18 mouse cellular contexts compared by ENCODE assay signal in the genomic region with DNA sequence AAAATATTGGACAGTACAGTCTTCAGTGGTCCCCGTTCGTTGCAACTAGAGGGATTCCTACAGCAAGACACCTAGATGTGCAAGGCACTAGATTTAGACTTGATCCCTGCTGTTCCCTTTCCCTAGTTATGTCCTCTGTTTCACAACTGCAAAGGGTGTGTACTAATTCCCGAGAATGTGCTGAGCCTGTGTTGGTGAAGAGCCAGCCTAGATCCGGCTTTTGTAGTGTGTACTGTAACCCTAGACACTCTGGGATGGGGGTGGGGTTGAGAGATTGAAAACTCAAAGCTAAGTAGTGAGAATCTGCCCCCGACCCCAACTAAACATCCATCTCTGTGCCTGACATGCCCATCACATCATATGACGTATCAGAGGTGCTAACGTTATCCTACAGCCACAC. TPM values are rescaled to one million over a fixed set of nuclear protein-coding genes. Genes with fewer than 3 reads are reported as not detected.
A peak's percentile ranks its signal among the peaks of the same experiment; 100 is the strongest.
DNase-seq lines count a peak whose midpoint lies in the region; ATAC-seq and TF ChIP-seq lines count a peak whose summit lies in the region.
"Had no signal": no experiment of that assay in that cellular context is flagged by ENCODE, and none has a peak within 500 bp of the region (broad histone marks: within the 10 kb centered on the region; RNA-seq: fewer than 3 reads in every experiment).

No protein-coding gene starts in this region.

- H3K4me3 ChIP-seq in kidney, postnatal 0 days (replicated peaks; ENCODE audit: low read depth, low read length), result no peak overlapping the region
- H3K4me3 ChIP-seq in midbrain, embryonic 15.5 days, result no peak overlapping the region
- H3K4me3 ChIP-seq: embryonic facial prominence, embryonic 13.5 days; forebrain, embryonic 10.5 days; heart, adult 2 months; hindbrain, embryonic 13.5 days had no signal

- H3K27me3 ChIP-seq in kidney, postnatal 0 days (ENCODE audit: insufficient read depth, low read length), result no peaks in the 10 kb centered on the region
- no peaks in the 10 kb centered on the region for H3K27me3 ChIP-seq in midbrain, embryonic 15.5 days (replicated peaks)
- H3K27me3 ChIP-seq: embryonic facial prominence, embryonic 13.5 days; hindbrain, embryonic 13.5 days had no signal

- 53% methylated on average over 7 of the region's 7 CpGs for WGBS in kidney, postnatal 0 days
- WGBS in midbrain, embryonic 15.5 days, result 82% methylated on average over 7 of the region's 7 CpGs

- no peaks in the 10 kb centered on the region for H3K9me3 ChIP-seq in kidney, postnatal 0 days (replicated peaks; ENCODE audit: low read length)
- H3K9me3 ChIP-seq in midbrain, embryonic 15.5 days, result no peaks in the 10 kb centered on the region
- H3K9me3 ChIP-seq: embryonic facial prominence, embryonic 13.5 days; forebrain, embryonic 10.5 days had no signal

- TF ChIP-seq CTCF in kidney, postnatal 0 days (IDR thresholded peaks at IDR 0.05; ENCODE audit: low read depth), result no peak

- H3K9ac ChIP-seq in kidney, postnatal 0 days (ENCODE audit: low read depth, low read length), result no peak overlapping the region
- H3K9ac ChIP-seq in midbrain, embryonic 15.5 days, result no peak overlapping the region
- H3K9ac ChIP-seq: embryonic facial prominence, embryonic 13.5 days; hindbrain, embryonic 13.5 days had no signal

- H3K4me2 ChIP-seq in kidney, postnatal 0 days (ENCODE audit: low read length), result no peak overlapping the region
- no peak overlapping the region for H3K4me2 ChIP-seq in midbrain, embryonic 15.5 days
- H3K4me2 ChIP-seq: embryonic facial prominence, embryonic 13.5 days; hindbrain, embryonic 13.5 days; liver, embryonic 11.5 days had no signal

- no peaks in the 10 kb centered on the region for H3K4me1 ChIP-seq in kidney, postnatal 0 days (replicated peaks; ENCODE audit: insufficient read depth, low read length)
- no peaks in the 10 kb centered on the region for H3K4me1 ChIP-seq in midbrain, embryonic 15.5 days
- H3K4me1 ChIP-seq: forebrain, embryonic 10.5 days; hindbrain, embryonic 13.5 days had no signal

- no peak overlapping the region for H3K27ac ChIP-seq in kidney, postnatal 0 days
- no peak overlapping the region for H3K27ac ChIP-seq in midbrain, embryonic 15.5 days
- H3K27ac ChIP-seq: embryonic facial prominence, embryonic 13.5 days; forebrain, embryonic 10.5 days; heart, adult 2 months; hindbrain, embryonic 13.5 days had no signal

- no peaks in the 10 kb centered on the region for H3K36me3 ChIP-seq in kidney, postnatal 0 days (ENCODE audit: insufficient read depth, low read length)
- no peaks in the 10 kb centered on the region for H3K36me3 ChIP-seq in midbrain, embryonic 15.5 days (replicated peaks)
- H3K36me3 ChIP-seq: embryonic facial prominence, embryonic 13.5 days; forebrain, embryonic 10.5 days; hindbrain, embryonic 13.5 days had no signal

- DNase-seq in kidney, postnatal 0 days (ENCODE audit: low spot score), result no peak
- DNase-seq in kidney, adult 8-10 months, result no peak
- peak; percentile 59 for DNase-seq in 3T3-L1 (ENCODE audit: low read depth, low spot score)
- DNase-seq in NIH3T3 (ENCODE audit: low read depth), result peak; percentile 81
- peak; percentile 46 for DNase-seq in lung, postnatal 25 days (ENCODE audit: low spot score)
- no peak for DNase-seq in MN1 (ENCODE audit: low spot score)
- DNase-seq: cerebellum, adult 11-12 months; cerebellum, postnatal 36 days; heart, adult 2 months; kidney, adult 9 months; right cerebral cortex, postnatal 25 days had no signal

- 0 out of 2 replicates have a peak, but pooled peaks have one; percentile 46 for ATAC-seq in kidney, postnatal 0 days (replicated peaks; ENCODE audit: low FRiP score, low read depth)
- ATAC-seq in midbrain, embryonic 15.5 days (replicated peaks), result no peak
- ATAC-seq: activated CD4-positive, CD25-positive, alpha-beta regulatory T cell, adult 4 months; midbrain, embryonic 16.5 days had no signal

RNA-seq across cellular contexts. Expression of gene Slc38a2, which starts 18.9 kb away (rescaled TPM):
- 111 and 113 TPM in 2 replicates for polyA plus RNA-seq in kidney, postnatal 0 days (2015; fragmentation: Nextera tagmentation; extraction: Ambion mirVana)
- polyA plus RNA-seq in midbrain, embryonic 15.5 days (2015; fragmentation: Nextera tagmentation; extraction: Ambion mirVana), result 121 and 125 TPM in 2 replicates

Comparison
In these comparisons a context has a peak if more than half of its experiments do, and no peak if none do; other contexts are left out.
1. DNase-seq: peak in 3T3-L1 (single experiment), NIH3T3 (single experiment) and lung, postnatal 25 days (single experiment); none in kidney, postnatal 0 days (single experiment), kidney, adult 8-10 months (0 of 2) and MN1 (single experiment).